23 mouse cellular contexts compared by ENCODE assay signal in the genomic region with DNA sequence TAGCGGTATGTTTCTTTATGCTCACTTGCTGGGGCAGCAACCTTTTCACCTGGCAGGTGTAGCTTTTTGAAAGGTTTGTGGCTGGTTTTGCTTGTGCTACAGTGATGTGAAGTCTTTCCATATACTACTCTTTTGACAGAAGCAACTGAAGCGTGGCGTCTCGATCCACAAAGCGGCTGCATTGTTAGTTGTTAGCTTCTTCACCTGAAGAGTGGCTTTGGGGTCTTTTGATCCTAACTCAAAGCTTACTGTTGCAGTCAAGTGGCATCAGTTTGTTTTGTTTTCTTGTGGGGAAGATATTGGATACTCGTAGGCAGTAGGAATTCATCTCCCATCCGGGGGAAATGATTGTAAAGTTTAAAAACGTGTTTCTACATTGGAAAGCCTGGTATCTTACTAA.
"Had no signal": no experiment of that assay in that cellular context is flagged by ENCODE, and none has a peak within 500 bp of the region (broad histone marks: within the 10 kb centered on the region; RNA-seq: fewer than 3 reads in every experiment).

No protein-coding gene starts in this region.

- H3K4me3 ChIP-seq: left cerebral cortex, adult 2 months; limb, embryonic 10.5 days; limb, embryonic 12.5 days; limb, embryonic 13.5 days; limb, embryonic 15.5 days; liver, embryonic 12.5 days; liver, embryonic 13.5 days; liver, embryonic 15.5 days; lung, embryonic 15.5 days; megakaryocyte, embryonic 14.5 days; midbrain, embryonic 10.5 days; midbrain, embryonic 12.5 days; midbrain, embryonic 13.5 days; midbrain, embryonic 15.5 days; neural tube, embryonic 12.5 days had no signal

- ATAC-seq: liver, embryonic 12.5 days; liver, postnatal 0 days; midbrain, embryonic 13.5 days; midbrain, embryonic 15.5 days had no signal

- H3K9ac ChIP-seq: limb, embryonic 12.5 days; limb, embryonic 13.5 days; limb, embryonic 15.5 days; liver, embryonic 12.5 days; liver, embryonic 13.5 days; liver, embryonic 14.5 days; liver, embryonic 15.5 days; liver, postnatal 0 days; lung, embryonic 14.5 days; lung, embryonic 15.5 days; midbrain, embryonic 12.5 days; midbrain, embryonic 13.5 days; midbrain, embryonic 15.5 days; neural tube, embryonic 12.5 days had no signal

- H3K4me1 ChIP-seq: limb, embryonic 10.5 days; limb, embryonic 12.5 days; limb, embryonic 13.5 days; limb, embryonic 15.5 days; liver, embryonic 12.5 days; liver, embryonic 15.5 days; midbrain, embryonic 15.5 days; neural tube, embryonic 12.5 days had no signal

- H3K27ac ChIP-seq: left cerebral cortex, adult 2 months; limb, embryonic 10.5 days; limb, embryonic 12.5 days; limb, embryonic 13.5 days; limb, embryonic 15.5 days; liver, embryonic 12.5 days; liver, embryonic 13.5 days; liver, embryonic 14.5 days; liver, embryonic 15.5 days; lung, embryonic 15.5 days; macrophage; midbrain, embryonic 10.5 days; midbrain, embryonic 12.5 days; midbrain, embryonic 13.5 days; midbrain, embryonic 15.5 days; neural tube, embryonic 12.5 days had no signal

- H3K9me3 ChIP-seq: limb, embryonic 10.5 days; limb, embryonic 12.5 days; limb, embryonic 13.5 days; limb, embryonic 15.5 days; liver, embryonic 12.5 days; liver, embryonic 13.5 days; liver, embryonic 15.5 days; lung, embryonic 15.5 days; megakaryocyte, embryonic 14.5 days; midbrain, embryonic 10.5 days; midbrain, embryonic 12.5 days; midbrain, embryonic 13.5 days; midbrain, embryonic 15.5 days; neural tube, embryonic 12.5 days had no signal

- H3K36me3 ChIP-seq: limb, embryonic 10.5 days; limb, embryonic 12.5 days; limb, embryonic 13.5 days; limb, embryonic 15.5 days; liver, embryonic 12.5 days; liver, embryonic 13.5 days; liver, embryonic 15.5 days; lung, embryonic 15.5 days; midbrain, embryonic 10.5 days; midbrain, embryonic 12.5 days; midbrain, embryonic 13.5 days; midbrain, embryonic 15.5 days; neural tube, embryonic 12.5 days had no signal

- DNase-seq: liver; liver, embryonic 13.5 days; liver, postnatal 0 days; lung, adult 2 months; midbrain, embryonic 14.5 days had no signal

- H3K4me2 ChIP-seq: limb, embryonic 12.5 days; limb, embryonic 13.5 days; limb, embryonic 15.5 days; liver, embryonic 11.5 days; liver, embryonic 12.5 days; liver, embryonic 13.5 days; liver, embryonic 15.5 days; lung, embryonic 14.5 days; lung, embryonic 15.5 days; midbrain, embryonic 12.5 days; midbrain, embryonic 13.5 days; midbrain, embryonic 15.5 days; neural tube, embryonic 12.5 days had no signal

- H3K27me3 ChIP-seq: limb, embryonic 12.5 days; limb, embryonic 13.5 days; limb, embryonic 15.5 days; liver, embryonic 12.5 days; liver, embryonic 13.5 days; liver, embryonic 15.5 days; lung, embryonic 15.5 days; megakaryocyte, embryonic 14.5 days; midbrain, embryonic 12.5 days; midbrain, embryonic 13.5 days; midbrain, embryonic 15.5 days; neural tube, embryonic 12.5 days had no signal
